Mouse (Mus musculus) E14TG2a.4 (cell line): Measurements from ENCODE around the gene Ush2a.

Experiments used
- CTCF ChIP-seq: conservative IDR thresholded peaks from 2 replicates; pipeline ENCODE4 v1.5.1; 2014; ENCODE audit warnings: low read length
- NANOG ChIP-seq: IDR thresholded peaks from 2 replicates; pipeline ENCODE4 v1.6.1; 2014; ENCODE audit warnings: borderline replicate concordance, low read length, mixed read lengths
- POU5F1 ChIP-seq: IDR thresholded peaks from 2 replicates; pipeline ENCODE4 v1.6.1; 2014; ENCODE audit warnings: low read length, borderline replicate concordance

- TF ChIP-seq CTCF, result no peak
- no peak for TF ChIP-seq POU5F1
- TF ChIP-seq NANOG, result no peak
Measured at GRCm38 (mm10) chr1:188529606-188530131, 267.8 kb downstream of the Ush2a start.
